Mouse (Mus musculus): ENCODE measurements at regions not wholly inside any gene's neighbourhood (a gene's known extent, or its start where the extent isn't known, plus 50 kb on each side); places are given as distances from the start of the nearest gene placed in this dataset.

DNA sequence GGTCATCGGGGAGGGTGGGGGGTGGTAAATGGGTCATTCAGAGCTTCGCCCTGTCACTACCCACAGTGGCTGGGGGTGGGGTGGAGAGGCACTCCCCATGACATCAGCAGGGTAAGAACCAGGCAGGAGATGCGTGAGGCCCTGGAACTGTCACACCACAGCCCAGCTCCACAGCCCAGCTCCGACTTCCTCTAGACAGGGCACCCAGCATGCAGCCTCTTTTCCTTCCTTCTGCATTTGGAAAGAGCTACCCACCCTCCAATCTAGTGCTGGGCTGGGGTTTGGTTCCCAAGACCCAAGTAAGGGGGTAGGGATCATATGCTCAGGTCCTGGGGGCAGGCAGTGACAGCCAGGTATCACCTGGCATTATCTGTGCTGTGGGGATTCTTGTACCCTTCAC, 69.5 kb downstream of the Zfp36l2 start:
- no peaks in the 10 kb centered on the region for H3K27me3 ChIP-seq (ENCODE audit: control insufficient read depth, insufficient read depth, low read length)
- no peaks in the 10 kb centered on the region for H3K36me3 ChIP-seq (ENCODE audit: control insufficient read depth, insufficient read depth, low read length)
- H3K4me2 ChIP-seq = no peak overlapping the region
- WGBS (ENCODE audit: insufficient replicate concordance) = 85% methylated on average over 4 of the region's 4 CpGs
- no peak overlapping the region for H3K9ac ChIP-seq (ENCODE audit: low read depth, low read length)
- no peak for ATAC-seq (replicated peaks; ENCODE audit: insufficient number of reproducible peaks, low FRiP score, low TSS enrichment)
- H3K9me3 ChIP-seq (replicated peaks; ENCODE audit: control insufficient read depth, low read length) = no peaks in the 10 kb centered on the region
- H3K27ac ChIP-seq (ENCODE audit: low read depth, low read length) = no peak overlapping the region
- no peak overlapping the region for H3K4me3 ChIP-seq (ENCODE audit: low read depth, low read length)
- H3K4me1 ChIP-seq (ENCODE audit: control insufficient read depth, insufficient read depth, low read length) = peaks cover 10% of the 10 kb centered on the region; the same call in 1 of the 2 replicates

DNA sequence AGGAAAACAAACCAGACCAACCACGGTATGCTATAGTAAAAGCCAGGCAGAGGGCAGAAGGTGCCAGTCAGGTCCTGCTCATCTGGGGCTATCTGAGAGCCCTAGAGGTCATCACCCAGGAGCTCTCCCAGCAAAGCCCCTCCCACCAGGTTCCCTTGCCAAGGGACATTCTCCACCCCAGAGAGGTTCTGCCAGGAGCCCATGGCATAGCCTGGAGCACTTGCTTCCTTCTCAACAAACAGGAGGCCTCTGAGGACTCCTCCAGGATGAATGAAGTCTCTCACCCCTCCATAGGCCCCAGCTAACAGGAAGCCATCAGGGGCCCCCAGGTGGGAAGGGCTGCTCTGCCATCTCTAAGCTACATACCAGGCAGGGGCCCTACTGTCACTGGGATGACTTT, 70.0 kb downstream of the Zfp36l2 start:
- peaks cover 10% of the 10 kb centered on the region; the same call in 1 of the 2 replicates for H3K4me1 ChIP-seq (ENCODE audit: control insufficient read depth, insufficient read depth, low read length)
- no peaks in the 10 kb centered on the region for H3K36me3 ChIP-seq (ENCODE audit: control insufficient read depth, insufficient read depth, low read length)
- H3K27me3 ChIP-seq (ENCODE audit: control insufficient read depth, insufficient read depth, low read length) = no peaks in the 10 kb centered on the region
- WGBS (ENCODE audit: insufficient replicate concordance) = 58% methylated on average over 1 of the region's 1 CpGs
- H3K27ac ChIP-seq (ENCODE audit: low read depth, low read length) = no peak overlapping the region
- H3K4me2 ChIP-seq = no peak overlapping the region
- no peak for ATAC-seq (replicated peaks; ENCODE audit: insufficient number of reproducible peaks, low FRiP score, low TSS enrichment)
- H3K9ac ChIP-seq (ENCODE audit: low read depth, low read length) = no peak overlapping the region
- H3K4me3 ChIP-seq (ENCODE audit: low read depth, low read length) = no peak overlapping the region
- H3K9me3 ChIP-seq (replicated peaks; ENCODE audit: control insufficient read depth, low read length) = no peaks in the 10 kb centered on the region

DNA sequence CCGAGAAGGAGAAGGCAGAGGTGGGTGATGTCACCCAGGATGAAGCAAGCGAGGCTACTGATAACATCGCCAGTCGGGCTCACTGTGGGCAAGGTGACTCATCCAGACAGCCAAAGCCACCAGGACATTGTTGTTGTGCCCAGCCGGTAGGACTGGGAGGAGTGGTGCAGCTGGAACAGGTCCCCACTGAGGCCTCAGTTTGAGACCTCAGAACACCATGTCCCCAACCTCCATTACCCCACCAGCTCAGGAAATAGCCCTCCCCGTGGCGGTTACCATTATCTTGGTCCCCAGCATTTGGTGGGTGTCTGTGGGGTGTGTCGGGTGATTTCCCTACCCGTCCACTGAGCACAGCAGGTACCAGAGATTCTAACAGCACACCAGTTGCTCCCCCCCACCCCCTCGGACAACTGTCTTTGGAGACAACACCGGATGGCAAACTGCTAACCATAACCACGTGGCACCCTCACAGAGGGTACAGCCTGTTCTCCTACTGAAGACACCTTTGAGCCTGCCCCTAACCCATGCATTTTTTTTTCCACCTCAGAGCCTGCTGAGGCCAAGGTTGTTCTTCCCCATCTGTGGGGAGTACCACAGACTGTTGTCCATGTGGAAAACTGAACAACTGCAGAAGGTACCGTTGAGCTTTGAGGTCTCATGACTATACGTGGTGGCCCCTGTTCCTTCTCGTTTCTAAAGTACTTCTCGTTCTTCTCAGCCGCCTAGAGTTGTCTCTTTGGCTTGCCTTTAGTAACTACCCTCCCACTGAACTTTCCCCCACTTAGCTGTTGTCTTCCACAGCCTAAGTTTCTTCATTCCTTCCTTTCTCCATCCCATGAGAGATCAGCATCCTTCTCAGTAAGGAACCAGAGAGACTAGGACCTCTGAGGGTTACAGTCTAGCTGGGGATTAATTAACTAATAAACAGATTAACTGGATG, 71.1 kb downstream of the Zfp36l2 start:
- H3K9ac ChIP-seq (ENCODE audit: low read depth, low read length) = peak overlapping the region; percentile 6; the same call in 1 of the 2 replicates
- ATAC-seq (replicated peaks; ENCODE audit: insufficient number of reproducible peaks, low FRiP score, low TSS enrichment) = no peak
- H3K27me3 ChIP-seq (ENCODE audit: control insufficient read depth, insufficient read depth, low read length) = no peaks in the 10 kb centered on the region
- no peak overlapping the region for H3K4me2 ChIP-seq
- H3K9me3 ChIP-seq (replicated peaks; ENCODE audit: control insufficient read depth, low read length) = no peaks in the 10 kb centered on the region
- 73% methylated on average over 17 of the region's 17 CpGs for WGBS (ENCODE audit: insufficient replicate concordance)
- H3K4me1 ChIP-seq (ENCODE audit: control insufficient read depth, insufficient read depth, low read length) = peaks cover 16% of the 10 kb centered on the region
- H3K4me3 ChIP-seq (ENCODE audit: low read depth, low read length) = no peak overlapping the region
- H3K27ac ChIP-seq (ENCODE audit: low read depth, low read length) = no peak overlapping the region
- no peaks in the 10 kb centered on the region for H3K36me3 ChIP-seq (ENCODE audit: control insufficient read depth, insufficient read depth, low read length)

DNA sequence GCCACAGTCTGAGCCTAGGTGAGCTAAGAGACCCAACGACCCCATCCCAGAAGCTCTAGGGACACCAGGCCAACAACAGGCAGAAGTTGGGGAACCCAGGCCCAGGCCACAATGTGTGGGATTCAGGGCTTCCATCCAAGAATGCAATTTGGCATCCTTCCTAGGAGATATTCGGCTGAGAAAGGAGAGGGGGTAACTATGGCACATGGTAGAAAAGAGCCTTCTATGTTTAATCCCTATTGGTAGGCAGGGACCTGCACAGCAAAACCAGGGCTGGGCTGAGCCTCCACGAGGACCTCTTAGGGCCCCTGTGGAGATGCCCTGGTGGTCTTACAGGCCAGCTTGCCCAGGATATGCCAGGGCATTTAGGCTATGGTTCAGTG, 71.8 kb downstream of the Zfp36l2 start:
- Histone ChIP-seq H3K4me1 (ENCODE audit: control insufficient read depth, insufficient read depth, low read length) (peaks cover 16% of the 10 kb centered on the region), H3K36me3 (ENCODE audit: control insufficient read depth, insufficient read depth, low read length) (no peaks in the 10 kb centered on the region), H3K4me3 (ENCODE audit: low read depth, low read length) (no peak overlapping the region), H3K9me3 (replicated peaks; ENCODE audit: control insufficient read depth, low read length) (no peaks in the 10 kb centered on the region), H3K9ac (ENCODE audit: low read depth, low read length) (no peak overlapping the region), H3K4me2 (no peak overlapping the region), H3K27me3 (ENCODE audit: control insufficient read depth, insufficient read depth, low read length) (no peaks in the 10 kb centered on the region), H3K27ac (ENCODE audit: low read depth, low read length) (no peak overlapping the region)
- ATAC-seq (replicated peaks; ENCODE audit: insufficient number of reproducible peaks, low FRiP score, low TSS enrichment) = no peak
- WGBS (ENCODE audit: insufficient replicate concordance) = 67% methylated on average over 3 of the region's 3 CpGs

DNA sequence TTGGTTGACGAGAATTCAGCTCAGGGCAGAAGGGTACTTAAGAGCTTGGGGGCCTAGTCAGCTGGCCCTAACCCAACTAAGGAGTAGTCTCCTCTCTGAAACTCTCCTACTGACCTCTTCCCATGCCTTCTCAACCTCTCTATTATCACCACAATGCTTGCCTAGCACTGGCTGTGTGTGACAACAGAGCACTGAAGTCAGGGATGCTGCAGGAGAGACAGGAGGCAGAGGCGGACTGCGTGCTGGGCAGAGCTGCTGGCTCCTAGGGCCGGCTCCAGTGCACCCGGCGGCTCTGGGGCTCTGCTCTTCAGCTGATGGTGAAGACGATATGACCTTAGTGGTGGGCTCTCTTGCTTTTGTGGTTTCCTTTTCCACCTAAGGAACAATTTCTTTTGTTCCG, 72.6 kb downstream of the Zfp36l2 start:
- Histone ChIP-seq H3K4me3 (ENCODE audit: low read depth, low read length) (no peak overlapping the region), H3K27ac (ENCODE audit: low read depth, low read length) (no peak overlapping the region), H3K36me3 (ENCODE audit: control insufficient read depth, insufficient read depth, low read length) (no peaks in the 10 kb centered on the region), H3K9me3 (replicated peaks; ENCODE audit: control insufficient read depth, low read length) (no peaks in the 10 kb centered on the region), H3K9ac (ENCODE audit: low read depth, low read length) (no peak overlapping the region), H3K4me1 (ENCODE audit: control insufficient read depth, insufficient read depth, low read length) (peaks cover 17% of the 10 kb centered on the region), H3K27me3 (ENCODE audit: control insufficient read depth, insufficient read depth, low read length) (no peaks in the 10 kb centered on the region), H3K4me2 (no peak overlapping the region)
- ATAC-seq (replicated peaks; ENCODE audit: insufficient number of reproducible peaks, low FRiP score, low TSS enrichment) = no peak
- WGBS (ENCODE audit: insufficient replicate concordance) = 60% methylated on average over 8 of the region's 8 CpGs

DNA sequence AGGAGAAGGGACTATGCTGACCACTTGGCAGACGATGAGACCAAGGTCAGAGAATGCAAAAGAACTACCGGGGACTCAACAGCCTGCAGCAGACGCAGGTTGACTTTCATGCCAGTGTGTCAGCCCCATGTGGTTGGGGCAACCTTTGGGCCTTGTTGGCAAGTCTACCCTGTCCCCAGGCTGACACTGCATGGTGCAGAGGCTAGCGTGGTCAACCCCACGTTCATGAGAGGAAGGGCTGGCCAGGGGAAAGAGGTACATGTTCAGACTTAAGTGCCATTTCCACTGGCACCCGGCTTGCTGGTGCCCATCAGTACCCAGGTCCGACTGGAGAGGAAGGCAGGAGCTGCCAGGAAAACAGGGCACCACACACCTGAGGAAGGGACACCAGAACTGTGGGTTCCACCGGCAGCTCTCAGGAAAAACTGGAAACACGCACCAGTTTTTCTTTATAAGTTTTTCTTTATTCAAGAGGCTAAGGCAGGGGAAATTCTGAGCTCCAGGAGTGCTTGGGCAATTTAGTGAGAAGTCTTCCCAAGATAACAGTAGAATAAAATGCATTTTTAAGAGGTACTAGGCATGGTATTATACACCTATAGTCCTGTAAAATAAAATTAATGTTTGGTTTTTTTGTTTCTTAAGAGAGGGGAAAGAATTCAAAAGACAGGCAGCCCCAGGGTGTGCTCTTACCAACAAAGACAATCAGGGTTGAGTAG, 73.3 kb downstream of the Zfp36l2 start:
- H3K9ac ChIP-seq (ENCODE audit: low read depth, low read length) = peak overlapping the region; percentile 22; the same call in 1 of the 2 replicates
- H3K36me3 ChIP-seq (ENCODE audit: control insufficient read depth, insufficient read depth, low read length) = no peaks in the 10 kb centered on the region
- no peaks in the 10 kb centered on the region for H3K27me3 ChIP-seq (ENCODE audit: control insufficient read depth, insufficient read depth, low read length)
- no peaks in the 10 kb centered on the region for H3K9me3 ChIP-seq (replicated peaks; ENCODE audit: control insufficient read depth, low read length)
- H3K4me2 ChIP-seq = no peak overlapping the region
- WGBS (ENCODE audit: insufficient replicate concordance) = 67% methylated on average over 9 of the region's 9 CpGs
- H3K27ac ChIP-seq (ENCODE audit: low read depth, low read length) = no peak overlapping the region
- no peak overlapping the region for H3K4me3 ChIP-seq (ENCODE audit: low read depth, low read length)
- no peak for ATAC-seq (replicated peaks; ENCODE audit: insufficient number of reproducible peaks, low FRiP score, low TSS enrichment)
- H3K4me1 ChIP-seq (ENCODE audit: control insufficient read depth, insufficient read depth, low read length) = peaks cover 17% of the 10 kb centered on the region

DNA sequence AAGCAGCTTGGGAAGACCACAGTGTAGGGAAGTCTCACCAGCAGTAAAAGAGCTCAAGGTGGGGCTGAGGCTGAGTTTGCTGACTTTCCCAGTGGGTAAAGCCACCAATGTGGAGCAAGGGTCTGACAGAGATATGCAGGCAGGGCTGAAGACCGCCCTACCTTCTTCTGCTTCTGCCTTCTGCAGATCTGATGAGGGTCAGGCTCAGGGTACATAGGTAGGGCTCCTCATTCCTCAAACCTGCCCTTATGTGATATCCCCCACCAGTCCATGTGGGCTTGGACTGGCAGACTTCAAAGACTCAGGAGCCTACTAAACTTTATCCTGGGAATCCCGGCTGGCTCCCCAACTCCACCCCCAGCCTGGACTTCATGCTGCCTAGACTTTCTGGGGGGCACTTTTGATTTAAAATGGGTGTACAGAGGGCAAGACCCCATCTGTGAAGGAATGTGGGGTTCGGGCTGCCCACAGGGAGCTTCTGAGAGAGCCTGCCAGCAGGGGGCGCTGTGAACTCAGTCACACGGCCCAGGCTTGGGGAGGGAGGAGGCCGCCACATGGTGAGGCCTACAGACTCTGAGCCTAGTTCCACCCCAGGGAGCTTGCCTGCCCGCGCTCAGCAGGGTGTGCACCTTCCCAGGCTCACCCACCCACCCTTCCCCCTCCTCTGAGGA, 74.0 kb downstream of the Zfp36l2 start:
- no peaks in the 10 kb centered on the region for H3K36me3 ChIP-seq (ENCODE audit: control insufficient read depth, insufficient read depth, low read length)
- H3K4me3 ChIP-seq (ENCODE audit: low read depth, low read length) = no peak overlapping the region
- no peak overlapping the region for H3K27ac ChIP-seq (ENCODE audit: low read depth, low read length)
- peaks cover 17% of the 10 kb centered on the region for H3K4me1 ChIP-seq (ENCODE audit: control insufficient read depth, insufficient read depth, low read length)
- no peaks in the 10 kb centered on the region for H3K27me3 ChIP-seq (ENCODE audit: control insufficient read depth, insufficient read depth, low read length)
- H3K9me3 ChIP-seq (replicated peaks; ENCODE audit: control insufficient read depth, low read length) = no peaks in the 10 kb centered on the region
- 20% methylated on average over 8 of the region's 8 CpGs for WGBS (ENCODE audit: insufficient replicate concordance)
- no peak overlapping the region for H3K4me2 ChIP-seq
- ATAC-seq (replicated peaks; ENCODE audit: insufficient number of reproducible peaks, low FRiP score, low TSS enrichment) = peak; percentile 70; the same call in 1 of the 2 replicates
- H3K9ac ChIP-seq (ENCODE audit: low read depth, low read length) = no peak overlapping the region

DNA sequence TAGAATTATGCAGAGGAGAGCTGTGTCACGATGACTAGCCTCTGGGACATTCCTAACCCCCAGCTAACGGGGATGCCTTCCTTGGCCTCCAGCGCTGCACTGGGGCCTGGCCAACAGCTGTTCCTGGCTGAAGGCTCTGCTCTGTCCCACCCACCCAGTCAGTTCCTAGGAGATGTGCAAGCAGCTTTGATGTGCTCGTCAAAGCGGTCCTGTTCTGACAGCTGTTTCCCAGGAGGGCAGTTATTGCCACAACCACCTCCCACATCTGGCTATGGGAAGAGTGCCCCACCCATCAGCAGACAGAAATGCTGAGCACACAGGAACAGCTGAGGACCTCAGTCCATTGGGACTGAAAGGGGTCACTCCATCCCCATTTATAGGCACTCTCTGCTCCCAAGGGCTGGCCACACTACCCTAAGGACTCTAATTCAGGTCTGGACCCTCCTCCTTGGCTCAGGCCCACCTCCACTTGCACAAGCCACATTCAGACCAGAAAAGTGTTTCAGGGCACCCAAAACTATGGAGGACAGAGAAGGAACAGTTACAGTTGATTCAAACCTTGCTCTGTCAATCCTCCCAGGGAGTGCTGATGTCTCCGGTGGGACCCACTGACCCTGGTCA, 75.2 kb downstream of the Zfp36l2 start:
- Histone ChIP-seq H3K27ac (ENCODE audit: low read depth, low read length) (no peak overlapping the region), H3K4me1 (ENCODE audit: control insufficient read depth, insufficient read depth, low read length) (peaks cover 17% of the 10 kb centered on the region), H3K36me3 (ENCODE audit: control insufficient read depth, insufficient read depth, low read length) (no peaks in the 10 kb centered on the region), H3K9ac (ENCODE audit: low read depth, low read length) (no peak overlapping the region), H3K27me3 (ENCODE audit: control insufficient read depth, insufficient read depth, low read length) (no peaks in the 10 kb centered on the region), H3K4me2 (no peak overlapping the region), H3K4me3 (ENCODE audit: low read depth, low read length) (no peak overlapping the region), H3K9me3 (replicated peaks; ENCODE audit: control insufficient read depth, low read length) (no peaks in the 10 kb centered on the region)
- 35% methylated on average over 6 of the region's 6 CpGs for WGBS (ENCODE audit: insufficient replicate concordance)
- ATAC-seq (replicated peaks; ENCODE audit: insufficient number of reproducible peaks, low FRiP score, low TSS enrichment) = no peak
